Mouse (Mus musculus) megakaryocyte, embryonic 14.5 days (primary cell): ENCODE results near the gene Icam1. TPM values are rescaled to one million over a fixed set of nuclear protein-coding genes. Genes with fewer than 3 reads are reported as not detected.
A peak's percentile ranks its signal among the peaks of the same experiment; 100 is the strongest.

ENCODE experiments used
- H3K27me3 ChIP-seq: replicated peaks from 2 replicates; pipeline ENCODE3; 2012; ENCODE audit warnings: inconsistent platforms
- H3K36me3 ChIP-seq: replicated peaks from 2 replicates; pipeline ENCODE3; 2012; ENCODE audit warnings: low read length, inconsistent platforms, mixed read lengths
- H3K4me1 ChIP-seq: 2 replicates; pipeline ENCODE4 v1.6.1; 2012; ENCODE audit warnings: inconsistent platforms
- H3K4me3 ChIP-seq: replicated peaks from 2 replicates; pipeline ENCODE3; 2012; ENCODE audit warnings: moderate library complexity, mild to moderate bottlenecking, inconsistent platforms
- H3K9me3 ChIP-seq: 2 replicates; pipeline ENCODE4 v1.6.1; 2012; ENCODE audit warnings: inconsistent platforms
- FLI1 ChIP-seq: IDR thresholded peaks from 2 replicates; pipeline ENCODE4 v1.6.1; 2012; ENCODE audit warnings: low read length, inconsistent platforms, mixed read lengths
- GATA1 ChIP-seq: IDR thresholded peaks from 3 replicates; pipeline ENCODE4 v1.6.1; 2012; ENCODE audit warnings: mixed read lengths, low read length, inconsistent platforms, borderline replicate concordance
- polyA plus RNA-seq: library from polyadenylated mRNA; stranded (reverse); fragments of >175 nt; gene quantifications from 2 replicates; pipeline ENCODE4 v1.2.3, GENCODE M21; 2012; ENCODE audit warnings: low replicate concordance; ENCODE audit not compliant: insufficient read depth

The Icam1 gene
- 8.8 and 10.8 TPM in 2 replicates for polyA plus RNA-seq

DNA sequence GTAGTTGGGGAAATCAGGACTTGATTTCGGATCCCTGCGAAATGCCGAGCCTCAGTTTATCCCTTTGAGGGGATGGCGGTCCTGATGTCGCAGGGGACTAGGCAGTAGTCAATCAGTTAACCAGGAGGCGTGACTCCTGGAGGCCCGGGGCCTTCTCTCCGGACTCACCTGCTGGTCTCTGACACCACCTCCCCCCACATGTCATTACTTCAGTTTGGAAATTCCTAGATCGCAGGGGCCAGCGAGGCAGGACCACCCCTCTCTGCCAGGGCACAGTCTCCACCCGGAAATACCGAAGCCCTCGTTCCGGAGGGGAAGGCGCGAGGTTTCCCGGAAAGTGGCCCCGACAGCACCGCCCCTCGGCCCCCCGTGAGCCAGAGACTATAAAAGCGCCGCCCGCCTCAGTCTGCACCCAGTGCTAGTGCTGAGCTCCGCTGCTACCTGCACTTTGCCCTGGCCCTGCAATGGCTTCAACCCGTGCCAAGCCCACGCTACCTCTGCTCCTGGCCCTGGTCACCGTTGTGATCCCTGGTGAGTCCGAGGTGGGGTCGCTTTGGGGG lies at the start of gene Icam1:
Gene Icam1 (plus strand): TSS at position 415 of the 560 bp plus-strand sequence.
- Histone ChIP-seq H3K4me1 (peaks cover 56% of the 10 kb centered on the region), H3K36me3 (peaks cover 10% of the 10 kb centered on the region), H3K27me3 (peaks cover 45% of the 10 kb centered on the region), H3K4me3 (peak within 1 kb of the TSS; percentile 93), H3K9me3 (no peaks in the 10 kb centered on the region)
- TF ChIP-seq FLI1 (no peak), GATA1 (no peak)

DNA sequence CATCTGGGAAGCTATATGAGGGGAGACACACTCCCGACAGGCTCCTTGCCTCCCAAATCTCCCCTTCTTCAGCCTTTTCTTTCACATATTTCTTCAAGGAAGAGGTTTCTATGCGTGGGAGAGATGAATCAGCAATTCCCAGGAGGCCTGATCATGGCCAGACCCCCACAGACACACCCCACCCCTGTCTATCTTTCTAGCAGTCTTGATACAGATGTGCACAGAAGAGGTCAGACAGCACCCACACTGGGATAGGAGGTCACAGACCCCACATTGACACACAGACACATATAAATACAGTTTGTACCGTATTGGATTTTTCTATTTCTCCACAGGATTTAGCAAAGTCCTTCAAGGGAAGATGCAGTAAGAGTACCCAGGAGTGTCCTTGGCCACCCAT lies 49.8 kb upstream of the Icam1 start:
- H3K9me3 ChIP-seq, result no peaks in the 10 kb centered on the region
- TF ChIP-seq FLI1, result no peak
- TF ChIP-seq GATA1, result no peak
- no peaks in the 10 kb centered on the region for H3K27me3 ChIP-seq
- H3K4me1 ChIP-seq, result peaks cover 94% of the 10 kb centered on the region
- H3K4me3 ChIP-seq, result peak overlapping the region; percentile 85
- H3K36me3 ChIP-seq, result peaks cover 71% of the 10 kb centered on the region

DNA sequence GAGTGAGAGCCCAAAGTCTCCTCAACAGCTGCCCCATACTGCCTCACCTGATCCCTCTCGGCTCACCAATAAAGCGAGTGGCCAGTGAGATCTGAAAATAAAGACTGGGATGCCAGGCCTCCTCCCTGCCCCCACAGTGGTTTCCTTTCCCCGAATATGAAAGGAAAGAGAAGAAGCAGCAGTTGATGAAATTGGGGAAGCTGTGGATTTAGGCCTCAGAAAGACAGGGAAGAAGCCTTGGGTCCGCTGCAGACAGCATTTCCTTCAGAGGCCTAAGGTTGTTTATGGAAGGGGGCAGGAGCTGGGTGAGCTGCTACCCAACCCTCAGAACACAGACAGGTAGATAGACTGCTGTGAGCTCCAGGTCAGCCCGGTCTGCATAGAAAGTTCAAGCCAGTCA lies 49.0 kb upstream of the Icam1 start:
- TF ChIP-seq FLI1, result no peak
- no peak for TF ChIP-seq GATA1
- Histone ChIP-seq H3K36me3 (peaks cover 79% of the 10 kb centered on the region), H3K4me1 (peaks cover 94% of the 10 kb centered on the region), H3K9me3 (no peaks in the 10 kb centered on the region), H3K27me3 (no peaks in the 10 kb centered on the region), H3K4me3 (peak overlapping the region; percentile 85)

DNA sequence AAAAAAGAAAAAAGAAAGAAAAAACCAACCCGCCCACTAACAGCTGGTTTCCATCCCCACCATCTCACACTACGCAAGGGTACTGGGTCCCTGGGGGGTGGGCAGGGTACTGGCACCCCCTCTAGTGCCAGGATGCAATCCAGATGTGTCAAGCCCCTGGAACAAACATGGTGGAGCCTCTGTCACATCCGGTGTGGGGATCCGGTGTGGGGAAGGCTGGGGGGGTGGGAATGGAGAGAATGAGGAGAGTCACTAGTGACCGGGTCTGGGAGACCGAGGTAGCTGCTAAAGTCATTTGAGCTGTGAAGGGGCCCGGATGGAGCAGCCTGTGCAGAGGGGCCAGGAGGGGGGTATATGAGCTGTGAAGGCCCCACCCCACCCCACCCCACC lies 44.0 kb upstream of the Icam1 start:
- Histone ChIP-seq H3K9me3 (no peaks in the 10 kb centered on the region), H3K4me1 (peaks cover 88% of the 10 kb centered on the region), H3K36me3 (peaks cover 57% of the 10 kb centered on the region), H3K4me3 (no peak overlapping the region), H3K27me3 (no peaks in the 10 kb centered on the region)
- no peak for TF ChIP-seq GATA1
- no peak for TF ChIP-seq FLI1

DNA sequence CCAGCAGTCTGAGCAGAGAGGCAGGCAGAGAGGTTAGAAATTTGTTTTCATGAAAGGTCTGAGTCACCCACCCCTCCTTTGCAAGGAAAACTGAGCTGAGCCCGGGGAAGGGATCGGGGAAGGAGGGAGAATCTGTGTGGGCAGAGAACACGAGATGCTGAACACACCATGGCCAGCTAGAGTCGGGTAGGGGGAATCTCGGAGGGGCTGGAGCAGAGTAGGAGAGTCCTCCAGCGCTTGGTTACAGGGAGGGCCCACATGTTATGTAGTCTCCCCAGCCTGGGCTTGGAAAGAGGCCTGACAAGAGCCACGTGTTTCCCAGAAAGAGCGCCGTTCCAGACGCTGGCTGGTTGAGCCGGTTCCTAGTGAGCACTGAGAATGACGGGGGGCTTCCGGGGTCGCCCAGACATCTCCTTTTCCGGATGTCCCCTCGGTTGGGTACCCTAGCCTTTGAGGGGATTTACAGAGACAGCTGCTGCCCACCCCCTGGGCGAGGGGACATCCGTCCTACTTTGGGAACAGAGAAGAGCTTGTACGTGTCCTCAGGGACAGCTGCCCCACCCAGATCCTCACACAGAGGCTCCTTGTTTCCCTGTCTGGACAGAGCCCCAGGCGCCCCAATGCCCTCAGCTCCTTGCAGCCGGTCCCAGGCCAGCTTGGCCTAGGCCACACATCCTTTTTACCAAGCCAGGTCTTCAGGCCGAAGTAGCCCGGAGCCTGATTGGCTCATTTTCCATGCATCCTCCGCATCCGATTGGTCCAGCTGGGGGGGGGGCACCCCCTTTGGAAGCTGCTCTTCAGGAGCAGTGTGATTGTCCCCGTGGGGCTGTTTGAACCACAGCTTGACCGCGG lies 43.4 kb upstream of the Icam1 start:
- Histone ChIP-seq H3K9me3 (no peaks in the 10 kb centered on the region), H3K27me3 (no peaks in the 10 kb centered on the region), H3K4me3 (no peak overlapping the region), H3K4me1 (peaks cover 88% of the 10 kb centered on the region), H3K36me3 (peaks cover 51% of the 10 kb centered on the region)
- TF ChIP-seq GATA1 (no peak), FLI1 (no peak)

DNA sequence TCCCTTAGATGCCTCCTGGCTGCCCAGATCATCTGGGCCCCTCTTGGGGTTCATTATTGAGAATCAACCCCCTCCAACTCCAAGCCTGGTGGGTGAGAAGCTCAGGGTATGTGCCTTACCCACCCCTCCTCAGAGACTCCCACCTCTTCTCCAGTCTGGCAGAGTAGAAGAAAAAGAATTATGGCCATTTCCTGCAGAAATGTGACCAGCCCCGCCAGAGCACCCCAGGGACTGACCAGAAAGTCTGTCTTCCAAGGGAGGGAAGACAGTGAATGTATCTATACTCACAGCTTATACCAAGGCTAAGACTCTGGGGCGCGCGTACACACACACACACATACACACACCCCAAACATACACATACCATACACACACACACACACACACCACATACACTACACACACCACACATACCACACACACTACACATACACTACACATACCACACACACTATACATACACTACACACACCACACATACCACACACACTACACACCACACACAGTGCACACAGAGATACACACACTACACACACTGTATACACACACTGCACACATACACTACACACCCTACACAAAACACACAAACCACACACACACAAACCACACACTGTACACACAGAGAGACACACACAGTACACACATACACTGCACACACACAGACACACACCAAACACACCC lies 42.6 kb upstream of the Icam1 start:
- TF ChIP-seq FLI1, result no peak
- peak overlapping the region; percentile 88 for H3K4me3 ChIP-seq
- peaks cover 88% of the 10 kb centered on the region for H3K4me1 ChIP-seq

DNA sequence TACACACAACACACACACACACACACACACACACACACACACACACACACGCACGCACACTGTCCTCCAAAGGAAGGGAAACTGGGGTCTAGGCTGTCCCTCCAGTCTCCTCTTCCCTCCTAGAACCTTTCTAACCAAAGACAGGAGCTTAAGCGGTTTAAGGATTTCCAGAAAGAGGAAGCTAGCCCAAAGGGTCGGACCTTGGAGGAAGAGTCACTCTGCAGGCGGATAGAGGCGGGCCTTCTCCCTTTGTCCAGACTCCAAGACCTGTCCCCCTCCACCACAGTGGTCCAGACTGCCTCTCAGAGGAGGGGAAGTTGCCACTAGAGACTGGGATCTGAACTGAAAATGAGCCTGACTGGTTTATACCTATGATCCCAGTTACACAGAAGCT lies 42.1 kb upstream of the Icam1 start:
- Histone ChIP-seq H3K36me3 (peaks cover 38% of the 10 kb centered on the region), H3K9me3 (no peaks in the 10 kb centered on the region), H3K4me1 (peaks cover 88% of the 10 kb centered on the region), H3K4me3 (peak overlapping the region; percentile 88), H3K27me3 (no peaks in the 10 kb centered on the region)
- no peak for TF ChIP-seq FLI1
- no peak for TF ChIP-seq GATA1

More for the DNA sequence above, 42.6 kb upstream of the Icam1 start:
- no peaks in the 10 kb centered on the region for H3K27me3 ChIP-seq
- H3K36me3 ChIP-seq, result peaks cover 44% of the 10 kb centered on the region
- H3K9me3 ChIP-seq, result no peaks in the 10 kb centered on the region

DNA sequence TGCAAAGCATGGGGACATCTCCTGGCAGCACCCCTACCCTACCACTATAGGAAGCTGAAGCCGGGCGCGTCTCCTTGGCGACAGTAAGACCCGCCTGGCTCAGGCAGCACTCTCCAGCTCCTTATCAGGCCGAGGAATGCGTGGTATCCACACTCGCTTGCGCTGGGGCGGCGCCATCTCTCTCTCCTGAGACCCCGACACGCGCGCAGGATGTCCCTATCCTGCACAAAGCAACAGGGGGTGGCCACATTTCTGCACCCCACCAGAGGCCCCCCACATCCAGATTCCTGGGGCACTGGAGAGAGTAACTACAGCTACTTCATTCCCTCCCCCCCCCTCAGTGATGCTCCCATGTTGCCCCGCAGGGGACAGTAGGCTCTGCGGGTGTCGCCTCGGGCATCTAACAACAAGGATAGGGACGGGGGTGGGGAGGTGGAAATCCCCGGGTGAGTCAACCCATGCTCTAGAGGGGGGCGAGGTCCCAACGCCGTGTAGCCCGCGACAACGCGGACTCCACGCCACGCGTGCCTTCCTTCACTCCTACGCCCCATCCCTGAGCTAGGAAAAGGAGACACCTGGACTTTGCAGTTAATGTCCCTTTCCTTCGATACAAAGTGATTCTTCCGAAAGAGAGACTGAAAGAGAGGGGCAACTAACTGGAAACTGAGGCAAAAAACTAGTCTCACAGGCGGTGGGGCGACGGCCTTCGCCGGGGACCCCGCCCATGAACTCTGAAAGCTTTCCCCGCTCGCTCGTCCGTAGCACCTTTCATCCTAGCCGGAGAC lies 40.2 kb upstream of the Icam1 start:
- Histone ChIP-seq H3K4me3 (peak overlapping the region; percentile 99), H3K36me3 (peaks cover 23% of the 10 kb centered on the region), H3K4me1 (peaks cover 86% of the 10 kb centered on the region), H3K9me3 (no peaks in the 10 kb centered on the region), H3K27me3 (no peaks in the 10 kb centered on the region)
- TF ChIP-seq FLI1 (no peak), GATA1 (no peak)

DNA sequence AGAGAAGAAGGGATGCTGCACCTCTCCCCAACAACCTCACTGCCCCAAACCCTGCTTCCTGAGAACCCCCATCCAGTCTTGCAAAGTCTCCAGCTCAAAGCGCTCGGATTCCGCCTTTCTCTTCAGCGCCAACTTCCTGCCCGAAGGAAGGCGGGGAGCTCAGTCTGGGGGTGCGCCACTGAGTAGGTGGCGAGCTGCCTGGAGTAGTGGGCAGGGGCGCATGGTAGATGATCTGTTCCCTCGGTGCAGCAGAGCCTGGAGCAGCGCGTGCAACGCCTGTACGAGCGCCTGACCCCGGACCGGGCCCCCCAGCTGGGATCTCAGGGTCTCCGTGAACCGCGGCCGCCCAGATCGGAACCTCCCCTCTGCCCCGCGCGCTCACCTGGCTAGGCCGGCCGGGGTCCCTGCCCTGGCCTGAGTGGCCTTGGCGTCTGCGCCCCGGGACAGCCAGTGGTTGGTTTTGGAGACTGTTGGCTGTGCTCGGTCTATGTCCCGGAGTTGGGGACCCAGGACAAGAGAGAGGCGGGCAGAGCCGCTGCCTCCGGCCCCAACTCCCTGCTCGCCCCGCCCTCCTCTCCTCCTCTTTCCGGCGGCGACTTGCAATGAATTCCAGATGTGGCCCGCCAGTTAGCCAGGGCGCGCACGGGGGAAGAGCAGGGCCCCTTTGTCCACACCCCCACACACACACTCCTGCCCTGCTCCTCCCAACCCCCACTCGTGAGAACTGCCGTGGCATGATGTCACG lies 39.4 kb upstream of the Icam1 start, which contains the start of gene S1pr2:
Gene S1pr2 (minus strand): TSS at position 566 of the 745 bp plus-strand sequence.
- Histone ChIP-seq H3K9me3 (no peaks in the 10 kb centered on the region), H3K4me1 (peaks cover 81% of the 10 kb centered on the region), H3K4me3 (peak within 1 kb of the TSS; percentile 99), H3K36me3 (peaks cover 16% of the 10 kb centered on the region), H3K27me3 (no peaks in the 10 kb centered on the region)
- TF ChIP-seq FLI1 (no peak), GATA1 (no peak)
